Mouse (Mus musculus) heart, postnatal 0 days (tissue): ENCODE results near the gene Cts8. TPM values are rescaled to one million over a fixed set of nuclear protein-coding genes. Genes with fewer than 3 reads are reported as not detected.

Experiments
- ATAC-seq: fragments of 200-750 bp; cut with Nextera tagmentation; 2 replicates; pipeline ENCODE4 v1.8.0; 2017; ENCODE audit warnings: low read depth, moderate number of reproducible peaks, moderate library complexity; ENCODE audit not compliant: insufficient read depth
- DNase-seq: peaks from one replicate; pipeline ENCODE4 v3.0.0-alpha.2; 2016; ENCODE audit warnings: low spot score
- H3K27ac ChIP-seq: fragments of 300-500 bp; sonication (generic); 2 replicates; pipeline ENCODE4 v1.5.1; 2014; ENCODE audit warnings: low read depth, mild to moderate bottlenecking
- H3K27me3 ChIP-seq: fragments of 300-500 bp; sonication (generic); 2 replicates; pipeline ENCODE4 v1.6.1; 2014; ENCODE audit warnings: low read length, mixed read lengths; ENCODE audit not compliant: control insufficient read depth, insufficient read depth
- H3K36me3 ChIP-seq: fragments of 300-500 bp; sonication (generic); replicated peaks from 2 replicates; pipeline ENCODE4 v1.6.1; 2014; ENCODE audit warnings: low read length, mixed read lengths; ENCODE audit not compliant: control insufficient read depth, insufficient read depth
- H3K4me1 ChIP-seq: fragments of 300-500 bp; sonication (generic); 2 replicates; pipeline ENCODE4 v1.6.1; 2014; ENCODE audit warnings: antibody characterized with exemption; ENCODE audit not compliant: control insufficient read depth, insufficient read depth
- H3K4me2 ChIP-seq: fragments of 300-500 bp; sonication (generic); 2 replicates; pipeline ENCODE4 v1.6.1; 2014; ENCODE audit warnings: low read depth, mild to moderate bottlenecking, low read length, moderate library complexity
- H3K4me3 ChIP-seq: fragments of 300-500 bp; sonication (generic); 2 replicates; pipeline ENCODE4 v1.5.1; 2014; ENCODE audit warnings: low read depth, low read length
- H3K9ac ChIP-seq: fragments of 300-500 bp; sonication (generic); replicated peaks from 2 replicates; pipeline ENCODE4 v1.6.1; 2014; ENCODE audit warnings: low read depth, low read length, mixed read lengths
- H3K9me3 ChIP-seq: fragments of 300-500 bp; sonication (generic); replicated peaks from 2 replicates; pipeline ENCODE4 v1.6.1; 2016; ENCODE audit warnings: low read length; ENCODE audit not compliant: control insufficient read depth
- CTCF ChIP-seq: IDR thresholded peaks from 2 replicates; pipeline ENCODE4 v1.5.1; 2016; ENCODE audit warnings: antibody characterized with exemption, control low read depth, low read depth
- EP300 ChIP-seq: IDR thresholded peaks from 2 replicates; pipeline ENCODE4 v1.6.1; 2016; ENCODE audit warnings: antibody characterized with exemption, low read depth
- WGBS: fragments of 180-500 bp; shearing (Covaris S2); extraction: QIAGEN DNeasy Blood & Tissue Kit; methylation state at CpG from one replicate; pipeline ENCODE4 v1.1.7; 2014; 5-methylcytosine and 5-hydroxymethylcytosine counted together
- polyA plus RNA-seq: library from polyadenylated mRNA; unstranded; fragments of >200 nt; fragmentation: Nextera tagmentation; extraction: Ambion mirVana; gene quantifications from 2 replicates; pipeline ENCODE4 v1.2.1, GENCODE M21; 2015
- total RNA-seq: library from RNA; depleted of rRNA; stranded (reverse); fragments of >200 nt; gene quantifications from 2 replicates; pipeline ENCODE4 v1.2.3, GENCODE M21; 2014; ENCODE audit warnings: low replicate concordance; rRNA removed

The Cts8 gene
- not detected in 2 replicates for total RNA-seq
- not detected in 2 replicates for polyA plus RNA-seq

- Histone ChIP-seq H3K9ac (no peak within 1 kb of the TSS), H3K9me3 (peaks cover 9% of the 10 kb centered on the region; the same call in 1 of the 2 replicates), H3K4me3 (no peak within 1 kb of the TSS), H3K27ac (no peak within 1 kb of the TSS), H3K27me3 (no peaks in the 10 kb centered on the region), H3K4me1 (no peaks in the 10 kb centered on the region), H3K36me3 (no peaks in the 10 kb centered on the region), H3K4me2 (no peak within 1 kb of the TSS)
- no peak for TF ChIP-seq EP300
- no peak for TF ChIP-seq CTCF
- WGBS: 64% methylated on average over 2 of the region's 2 CpGs
- ATAC-seq (no peak), DNase-seq (no peak)
Measured at GRCm38 (mm10) chr13:61255258-61255657, at the start of gene Cts8. Gene Cts8 (minus strand): TSS chr13:61255358.

- 73% methylated on average over 2 of the region's 2 CpGs for WGBS
- Histone ChIP-seq H3K27ac (no peak within 1 kb of the TSS), H3K4me2 (no peak within 1 kb of the TSS), H3K4me1 (no peaks in the 10 kb centered on the region), H3K36me3 (no peaks in the 10 kb centered on the region), H3K9me3 (0 out of 2 replicates have a peak, but pooled peaks cover 3% of the 10 kb centered on the region), H3K27me3 (no peaks in the 10 kb centered on the region), H3K9ac (no peak within 1 kb of the TSS), H3K4me3 (no peak within 1 kb of the TSS)
- DNase-seq: no peak
- TF ChIP-seq EP300 (no peak), CTCF (no peak)
- ATAC-seq: no peak
Measured at GRCm38 (mm10) chr13:61288739-61289138, 33.6 kb upstream of the Cts8 start, which contains the start of gene Gm49398. Gene Gm49398 (minus strand): TSS chr13:61288839.

DNA sequence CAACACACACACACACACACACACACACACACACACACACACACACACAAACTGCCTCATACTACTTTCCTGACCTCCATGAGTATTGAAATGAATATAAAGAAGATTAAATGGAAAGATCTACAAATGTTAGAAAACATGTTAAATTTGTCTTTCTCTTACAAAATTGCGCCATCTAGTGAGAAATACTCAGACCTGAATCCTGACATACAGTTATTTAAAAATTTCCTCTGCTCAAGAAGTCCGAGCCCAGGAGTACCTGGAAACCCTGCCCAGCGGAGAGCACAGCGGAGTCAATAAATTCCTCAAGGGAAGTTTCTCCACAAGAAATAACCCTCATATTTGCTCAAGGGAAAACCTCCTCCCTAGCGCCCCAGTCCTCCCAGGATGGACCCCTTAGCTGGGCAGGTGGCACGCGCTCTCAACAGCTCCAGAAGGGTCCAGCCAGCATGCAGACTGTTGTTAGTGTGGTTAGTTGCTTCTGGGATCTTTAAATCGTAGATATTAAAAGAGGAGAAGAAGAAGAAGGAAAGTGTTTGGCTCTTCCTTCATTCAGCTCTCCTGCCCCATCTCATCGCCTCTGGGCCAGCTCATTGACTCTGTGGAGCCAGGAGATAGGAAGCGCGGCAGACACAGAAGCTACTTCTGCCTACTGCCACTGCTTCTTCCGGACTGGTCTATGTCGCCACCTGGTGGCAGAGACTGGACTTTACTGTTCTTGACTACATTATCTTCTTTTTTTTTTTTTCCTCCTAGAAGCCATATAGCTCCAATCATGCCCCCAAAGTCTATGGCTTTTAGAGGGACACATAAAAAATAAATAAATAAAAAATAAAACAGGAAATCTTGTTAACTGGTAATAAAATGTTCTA is 13.8 kb downstream of the Cts8 start:
- ATAC-seq (0 out of 2 replicates have a peak, but pooled peaks have one; percentile 39), DNase-seq (peak; percentile 29)
- TF ChIP-seq EP300 (no peak), CTCF (peak; percentile 68)

GRCm38 (mm10) chr13:61203310-61203709 is 51.8 kb downstream of the Cts8 start, which contains the start of gene Cts6:
Gene Cts6 (minus strand): TSS chr13:61203410.
- H3K4me2 ChIP-seq: no peak within 1 kb of the TSS
- no peaks in the 10 kb centered on the region for H3K36me3 ChIP-seq
- no peak within 1 kb of the TSS for H3K9ac ChIP-seq
- ATAC-seq (no peak), DNase-seq (no peak)
- no peak within 1 kb of the TSS for H3K4me3 ChIP-seq
- TF ChIP-seq EP300: no peak
- no peak for TF ChIP-seq CTCF
- WGBS: 73% methylated on average over 3 of the region's 3 CpGs
- peaks cover 12% of the 10 kb centered on the region for H3K9me3 ChIP-seq
- H3K4me1 ChIP-seq: no peaks in the 10 kb centered on the region
- no peak within 1 kb of the TSS for H3K27ac ChIP-seq
- H3K27me3 ChIP-seq: no peaks in the 10 kb centered on the region

More for the DNA sequence above, 13.8 kb downstream of the Cts8 start:
- Histone ChIP-seq H3K4me3 (no peak overlapping the region), H3K9me3 (no peaks in the 10 kb centered on the region), H3K9ac (no peak overlapping the region), H3K4me2 (no peak overlapping the region), H3K4me1 (no peaks in the 10 kb centered on the region), H3K36me3 (no peaks in the 10 kb centered on the region), H3K27me3 (no peaks in the 10 kb centered on the region), H3K27ac (no peak overlapping the region)
- 48% methylated on average over 13 of the region's 13 CpGs for whole genome bisulfite sequencing

Other genes starting within 250 kb of the Cts8 start
- gene Ctsj, start 249.4 kb downstream of the Cts8 start, total RNA-seq: not detected in 2 replicates
- not detected in 2 replicates for gene Ctsj, start 249.4 kb downstream of the Cts8 start, polyA plus RNA-seq
- gene Ctsq, start 214.7 kb downstream of the Cts8 start, total RNA-seq: not detected in 2 replicates
- not detected in 2 replicates for gene Ctsq, start 214.7 kb downstream of the Cts8 start, polyA plus RNA-seq
- gene Ctsr, start 91.1 kb downstream of the Cts8 start, total RNA-seq: not detected in 2 replicates
- not detected in 2 replicates for gene Ctsr, start 91.1 kb downstream of the Cts8 start, polyA plus RNA-seq
- not detected in 2 replicates for gene Cts6, start 51.9 kb downstream of the Cts8 start, total RNA-seq
- gene Cts6, start 51.9 kb downstream of the Cts8 start, polyA plus RNA-seq: not detected in 2 replicates
- not detected in 2 replicates for gene Gm49398, start 33.5 kb upstream of the Cts8 start, total RNA-seq
- not detected in 2 replicates for gene Gm49398, start 33.5 kb upstream of the Cts8 start, polyA plus RNA-seq
- not detected in 2 replicates for gene Cts7, start 102.8 kb upstream of the Cts8 start, total RNA-seq
- not detected in 2 replicates for gene Cts7, start 102.8 kb upstream of the Cts8 start, polyA plus RNA-seq